Mouse (Mus musculus): ENCODE data around the gene Rpgrip1.
A peak's percentile ranks its signal among the peaks of the same experiment; 100 is the strongest.
"Not testable (repeated sequence)": the region's sequence is repeated elsewhere in the genome, so short reads cannot be mapped to it uniquely, and the experiment has no call there.

Rpgrip1 gene

DNA sequence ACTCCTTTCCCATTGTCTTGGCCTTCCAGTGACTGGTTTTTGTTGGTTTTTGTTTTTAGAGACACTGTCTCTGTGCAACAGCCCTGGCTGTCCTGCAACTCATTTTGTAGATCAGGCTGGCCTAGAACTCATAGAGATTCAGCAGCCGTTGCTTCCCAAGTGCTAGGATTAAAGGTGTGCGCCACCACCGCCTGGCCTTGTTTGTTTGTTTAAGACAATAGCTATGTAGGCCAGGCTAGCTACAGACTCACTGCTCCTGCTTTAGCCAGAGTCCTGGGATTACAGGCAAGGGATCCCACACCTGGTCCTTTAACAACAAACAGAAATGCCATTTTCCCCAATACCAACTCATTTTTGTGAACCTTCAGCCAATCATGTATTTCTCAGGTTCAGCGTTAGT, at the start of gene Rpgrip1:
Gene Rpgrip1 (plus strand): TSS at position 359 of the 400 bp plus-strand sequence.
- no peak for DNase-seq (ENCODE audit: low read depth in 1 of 2, low spot score in 2 of 2)

DNA sequence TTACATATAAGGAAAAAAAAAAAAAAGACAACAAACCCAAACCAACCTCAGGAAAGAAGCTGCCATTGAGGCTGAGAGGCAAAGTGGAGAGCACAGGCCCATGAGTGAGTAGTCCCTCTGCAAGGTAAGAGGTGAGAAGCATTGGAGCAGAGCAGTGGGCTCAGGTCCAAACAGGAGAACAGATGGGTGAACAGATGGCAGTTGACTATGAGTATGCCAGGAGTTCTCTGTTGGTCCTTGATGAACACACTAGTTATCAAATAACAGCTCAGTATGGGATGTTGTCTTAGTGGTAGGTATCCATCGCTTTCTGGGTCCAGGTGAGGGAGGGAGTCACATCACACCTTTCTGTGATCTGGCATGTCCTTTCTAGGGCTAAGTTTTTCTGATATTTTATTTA, 49.7 kb upstream of the Rpgrip1 start:
- no peak for DNase-seq (ENCODE audit: low read depth in 1 of 2, low spot score in 2 of 2)

DNA sequence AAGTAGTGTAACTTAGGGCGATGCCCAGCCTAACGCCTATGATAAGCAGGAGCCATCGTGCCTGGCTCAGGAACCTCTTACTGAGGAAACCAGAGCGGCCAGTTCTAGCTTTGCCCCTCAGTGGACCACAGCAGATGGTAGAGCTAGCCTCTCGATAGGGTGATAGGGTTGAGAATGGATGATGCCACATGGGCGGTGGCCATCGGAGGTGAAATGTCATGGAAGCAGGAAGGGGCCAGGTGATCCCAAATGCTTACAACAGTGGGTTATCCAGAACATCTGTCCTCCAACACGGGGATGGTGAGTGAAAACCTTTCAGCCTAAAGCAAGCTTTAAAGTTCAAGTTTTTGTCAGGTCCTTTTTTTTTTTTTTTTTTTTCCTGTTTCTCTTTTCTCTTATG, 48.7 kb upstream of the Rpgrip1 start:
- no peak for DNase-seq (ENCODE audit: low read depth in 1 of 2, low spot score in 2 of 2)

DNA sequence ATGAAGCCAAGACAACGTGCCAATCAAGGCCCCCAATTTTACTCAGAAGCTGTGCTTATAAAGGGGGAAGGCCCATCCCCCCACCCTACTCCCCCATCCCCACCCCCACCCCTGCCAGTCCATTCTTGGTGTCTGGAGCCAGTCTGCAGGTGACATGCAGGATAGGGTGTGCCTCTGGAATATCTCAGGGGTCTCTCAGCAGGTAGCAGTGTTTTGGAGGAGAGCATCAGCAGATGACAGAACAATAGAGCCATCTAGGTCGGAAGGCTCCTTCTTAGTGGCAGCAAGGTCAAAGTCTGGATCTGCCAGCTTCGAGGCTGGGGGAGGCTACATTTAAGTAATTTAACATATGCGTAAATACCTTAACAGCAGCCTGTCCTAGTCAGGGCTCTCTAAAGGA, 44.4 kb upstream of the Rpgrip1 start:
- DNase-seq (ENCODE audit: low read depth in 1 of 2, low spot score in 2 of 2): no peak

- no peak for DNase-seq (ENCODE audit: low read depth in 1 of 2, low spot score in 2 of 2)
Observed at GRCm38 (mm10) chr14:52071599-52072137, 38.8 kb upstream of the Rpgrip1 start.

GRCm38 (mm10) chr14:52083083-52083482, 27.4 kb upstream of the Rpgrip1 start:
- no peak for DNase-seq (ENCODE audit: low read depth in 1 of 2, low spot score in 2 of 2)

DNA sequence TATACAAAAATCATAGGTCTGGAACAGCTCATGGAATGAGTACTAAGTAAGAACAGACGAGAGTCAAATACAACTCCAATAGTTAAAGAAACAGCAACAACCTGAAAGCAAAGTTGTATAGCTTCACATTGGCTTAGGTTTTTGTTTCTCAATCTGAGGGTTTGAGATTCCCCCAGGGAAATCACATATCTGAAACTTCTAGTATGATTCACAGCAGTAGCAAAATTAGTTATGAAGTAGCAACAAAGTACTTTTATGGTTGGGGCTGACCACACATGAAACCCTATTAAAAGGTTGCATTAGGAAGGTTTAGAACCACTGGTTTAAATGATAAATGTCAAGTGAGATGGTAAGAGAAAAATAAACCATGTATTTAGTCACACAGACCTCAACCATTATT, 16.0 kb upstream of the Rpgrip1 start:
- DNase-seq (ENCODE audit: low read depth in 1 of 2, low spot score in 2 of 2): no peak

DNA sequence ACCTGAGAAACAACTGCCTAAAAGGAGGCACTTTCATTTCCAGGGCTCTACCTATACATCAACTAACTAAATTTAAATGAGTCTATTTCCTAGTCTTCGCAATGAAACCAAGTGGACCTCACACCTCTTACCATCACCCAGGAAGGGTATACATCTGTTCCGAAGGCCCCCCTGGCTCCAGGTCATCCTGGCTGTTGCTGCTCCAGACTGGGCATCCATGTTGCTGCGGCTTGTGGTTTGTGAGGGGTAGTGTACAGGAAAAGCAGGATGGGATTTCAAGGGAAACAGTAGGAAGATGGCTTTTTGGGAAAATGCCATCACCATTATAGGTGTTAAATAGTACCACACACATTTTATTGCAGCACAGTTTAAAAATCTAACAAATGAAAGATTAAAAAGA, 13.3 kb upstream of the Rpgrip1 start:
- not testable (repeated sequence) for DNase-seq (ENCODE audit: low read depth in 1 of 2, low spot score in 2 of 2)

GRCm38 (mm10) chr14:52098387-52098786, 12.1 kb upstream of the Rpgrip1 start:
- DNase-seq (ENCODE audit: low read depth in 1 of 2, low spot score in 2 of 2): not testable (repeated sequence)

DNA sequence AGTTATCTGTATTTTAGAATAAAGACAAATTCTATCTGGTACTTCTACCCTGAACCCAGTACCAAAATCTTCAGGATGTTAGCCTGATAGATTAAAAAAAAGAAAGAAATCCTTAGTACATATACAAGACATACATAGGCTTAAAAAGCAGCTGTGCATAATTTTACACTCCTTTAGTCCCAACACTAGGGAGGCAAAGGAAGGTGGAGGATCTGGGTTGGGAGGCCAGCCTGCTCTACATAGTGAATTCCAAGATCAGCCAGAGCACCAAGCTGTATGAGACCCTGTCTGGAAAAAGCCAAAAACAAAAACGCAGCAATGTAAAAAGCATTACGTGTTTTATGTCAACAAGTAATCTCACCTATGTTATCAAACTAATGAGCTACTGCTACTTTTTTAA, 10.9 kb upstream of the Rpgrip1 start:
- DNase-seq (ENCODE audit: low read depth in 1 of 2, low spot score in 2 of 2): no peak

- DNase-seq (ENCODE audit: low read depth in 1 of 2, low spot score in 2 of 2): no peak
Observed at GRCm38 (mm10) chr14:52100170-52100960, 10.1 kb upstream of the Rpgrip1 start.

- no peak for DNase-seq (ENCODE audit: low read depth in 1 of 2, low spot score in 2 of 2)
Observed at GRCm38 (mm10) chr14:52101285-52102157, 9.0 kb upstream of the Rpgrip1 start.

DNA sequence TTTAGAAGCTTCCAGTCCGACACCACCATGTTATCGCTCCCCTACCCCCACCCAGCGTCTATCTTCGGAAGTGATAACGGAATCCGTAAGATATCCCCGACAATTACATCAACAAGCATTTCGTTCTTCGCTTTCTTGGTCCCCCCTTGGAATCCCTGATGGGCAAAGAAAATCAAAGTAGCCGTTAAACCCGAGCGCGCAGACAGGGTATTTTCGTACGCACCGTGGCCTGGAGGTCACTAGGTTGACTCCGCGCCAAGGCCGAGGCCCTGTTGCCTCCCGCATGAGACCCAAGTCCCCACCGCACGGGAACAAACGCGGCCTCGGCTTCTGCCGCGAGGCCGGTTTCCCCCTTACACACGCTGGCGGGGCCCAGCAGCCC, 7.0 kb upstream of the Rpgrip1 start:
- DNase-seq (ENCODE audit: low read depth in 1 of 2, low spot score in 2 of 2): no peak

GRCm38 (mm10) chr14:52103856-52104676, 6.4 kb upstream of the Rpgrip1 start, which contains the start of gene Hnrnpc:
Gene Hnrnpc, minus strand, starts transcription at chr14:52104028.
- DNase-seq (ENCODE audit: low read depth in 1 of 2, low spot score in 2 of 2): peak; percentile 100

GRCm38 (mm10) chr14:52104677-52105285, 5.7 kb upstream of the Rpgrip1 start:
- DNase-seq (ENCODE audit: low read depth in 1 of 2, low spot score in 2 of 2): no peak

GRCm38 (mm10) chr14:52105308-52105707, 5.2 kb upstream of the Rpgrip1 start:
- DNase-seq (ENCODE audit: low read depth in 1 of 2, low spot score in 2 of 2): no peak

DNA sequence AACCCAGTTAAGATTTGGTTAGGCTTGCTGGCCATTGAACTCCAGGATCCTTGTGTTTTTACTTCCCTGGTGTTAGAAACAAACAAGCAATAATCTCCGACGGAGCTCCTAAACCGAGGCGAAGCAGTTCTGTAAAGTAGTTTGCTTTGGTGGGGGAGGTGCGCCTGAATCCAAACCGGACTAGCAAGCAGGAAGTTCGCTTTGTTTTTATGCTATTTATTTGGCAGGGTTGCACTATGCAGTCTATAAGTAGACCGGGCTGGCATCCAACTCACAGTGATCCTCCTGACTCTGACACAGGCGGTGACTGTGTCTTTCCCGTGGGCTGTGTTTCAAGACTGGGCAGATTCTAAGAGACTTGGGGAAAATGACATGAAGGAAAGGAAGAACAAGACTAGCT, 3.8 kb upstream of the Rpgrip1 start:
- DNase-seq (ENCODE audit: low read depth in 1 of 2, low spot score in 2 of 2): peak in 1 of 2 experiments; percentile 28

DNA sequence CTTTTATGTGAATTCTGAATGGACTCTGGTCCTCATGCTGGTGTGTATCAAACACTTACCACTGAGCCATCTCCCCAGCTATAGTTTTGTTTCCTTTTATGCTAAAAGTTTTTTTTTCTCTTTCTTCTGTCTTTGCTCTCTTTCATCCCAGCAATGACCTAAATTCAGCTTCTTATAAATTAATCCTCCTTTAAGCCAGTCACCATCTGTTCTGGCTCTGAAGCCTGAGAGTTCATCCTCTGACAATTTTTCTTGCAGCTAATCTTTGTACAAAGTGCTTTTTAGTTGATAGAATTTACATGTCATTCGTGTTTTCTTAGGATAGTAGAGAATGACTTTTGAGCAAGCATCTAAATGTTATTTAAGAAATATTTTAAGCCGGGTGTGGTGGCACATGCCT, 2.5 kb upstream of the Rpgrip1 start:
- no peak for DNase-seq (ENCODE audit: low read depth in 1 of 2, low spot score in 2 of 2)

DNA sequence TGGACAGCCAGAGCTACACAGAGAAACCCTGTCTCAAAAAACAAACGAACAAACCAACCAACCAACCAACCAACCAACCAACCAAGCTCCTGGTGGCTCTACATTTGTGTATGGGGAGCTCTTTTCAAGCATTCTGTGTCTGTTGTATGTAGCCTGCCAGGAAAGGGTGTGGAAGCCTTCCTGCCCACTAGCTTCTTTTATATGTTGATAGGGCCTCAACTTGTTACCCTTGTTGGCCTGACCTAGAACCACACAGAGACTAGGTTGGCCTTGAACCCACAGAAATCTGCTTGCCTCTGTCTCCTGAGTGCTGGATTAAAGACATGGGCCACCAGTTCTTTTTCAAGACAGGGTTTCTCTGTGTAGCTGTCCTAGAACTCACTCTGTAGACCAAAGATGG, 3.6 kb downstream of the Rpgrip1 start:
- DNase-seq (ENCODE audit: low read depth in 1 of 2, low spot score in 2 of 2): no peak

DNA sequence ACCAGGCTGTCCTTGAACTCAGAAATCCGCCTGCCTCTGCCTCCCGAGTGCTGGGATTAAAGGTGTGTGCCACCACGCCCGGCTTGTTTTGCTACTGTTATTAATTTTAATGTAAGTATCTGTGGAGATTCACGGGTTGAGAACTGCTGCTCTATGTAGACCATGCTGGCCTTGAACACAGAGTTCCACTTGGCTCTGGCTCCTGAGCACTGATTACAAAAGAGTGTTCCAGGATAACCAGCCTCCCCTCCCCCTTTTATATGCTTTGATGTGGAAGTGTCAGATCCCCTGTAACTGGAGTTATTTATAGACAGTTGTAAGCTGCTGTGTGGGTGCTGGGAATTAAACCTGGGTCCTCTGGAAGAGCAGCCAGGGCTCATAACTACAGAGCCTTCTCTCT, 6.7 kb downstream of the Rpgrip1 start:
- DNase-seq (ENCODE audit: low read depth in 1 of 2, low spot score in 2 of 2): no peak

- no peak for DNase-seq (ENCODE audit: low read depth in 1 of 2, low spot score in 2 of 2)
Observed at GRCm38 (mm10) chr14:52118456-52118822, 7.9 kb downstream of the Rpgrip1 start.

Measured in monocyte, adult 2 months (primary cell).